Comparison of ENCODE assay signal across 8 mouse cellular contexts in genomic region chr16:26105115-26105974, GRCm38 (mm10). TPM values are rescaled to one million over a fixed set of nuclear protein-coding genes. Genes with fewer than 3 reads are reported as not detected.
DNase-seq lines count a peak whose midpoint lies in the region; ATAC-seq and TF ChIP-seq lines count a peak whose summit lies in the region.

Gene P3h2, minus strand, starts transcription at chr16:26105784.

- no peak within 1 kb of the TSS for H3K27ac ChIP-seq in ES-E14 (ENCODE audit: insufficient read depth, low read depth, low read length, poor library complexity, severe bottlenecking)
- no peak within 1 kb of the TSS for H3K27ac ChIP-seq in cerebellum, adult 2 months (ENCODE audit: insufficient read depth, low read length)
- peak within 1 kb of the TSS; percentile 87 for H3K27ac ChIP-seq in layer of hippocampus, adult 2 months
- H3K27ac ChIP-seq in liver, postnatal 0 days (ENCODE audit: low read depth), result no peak within 1 kb of the TSS
- H3K27ac ChIP-seq in olfactory bulb, adult 2 months (ENCODE audit: insufficient read depth, low read depth, low read length), result peak within 1 kb of the TSS; percentile 4

- TF ChIP-seq EP300 in liver, postnatal 0 days (IDR thresholded peaks at IDR 0.05; ENCODE audit: low read depth), result no peak

- H3K36me3 ChIP-seq in ES-E14 (ENCODE audit: control insufficient read depth, insufficient read depth, low read length, poor library complexity, severe bottlenecking), result no peaks in the 10 kb centered on the region
- no peaks in the 10 kb centered on the region for H3K36me3 ChIP-seq in liver, postnatal 0 days (replicated peaks; ENCODE audit: insufficient read depth, low read length)

- under 1% methylated on average over 97 of the region's 101 CpGs for WGBS in cerebellum, adult 2 months
- under 1% methylated on average over 87 of the region's 101 CpGs for WGBS in liver, postnatal 0 days (ENCODE audit: insufficient replicate concordance)
- 1% methylated on average over 93 of the region's 101 CpGs for WGBS in olfactory bulb, adult 2 months

- H3K9me3 ChIP-seq in ES-E14 (ENCODE audit: control insufficient read depth, insufficient read depth, low read depth, low read length), result no peaks in the 10 kb centered on the region
- H3K9me3 ChIP-seq in liver, postnatal 0 days (ENCODE audit: low read length), result no peaks in the 10 kb centered on the region

- peak within 1 kb of the TSS; percentile 71 for H3K4me2 ChIP-seq in liver, postnatal 0 days (ENCODE audit: low read depth, low read length)

- ATAC-seq in liver, postnatal 0 days, result peak; percentile 83

- in situ Hi-C loops in ES-E14 (cut with MboI; ENCODE audit: low sequenced_read_pairs in 2 of 2, unreplicated experiment in 2 of 2), result no loop called here

- no peaks in the 10 kb centered on the region for H3K27me3 ChIP-seq in cerebellum, adult 2 months (ENCODE audit: control insufficient read depth, insufficient read depth, low read length)
- H3K27me3 ChIP-seq in liver, postnatal 0 days (ENCODE audit: insufficient read depth, low read length), result peaks cover 16% of the 10 kb centered on the region

- H3K4me1 ChIP-seq in ES-E14 (ENCODE audit: control insufficient read depth in 2 of 2, insufficient read depth in 2 of 2, low read length in 2 of 2, poor library complexity in 1 of 2), result 0 out of 4 replicates have a peak, but pooled peaks cover 0 to 2% of the 10 kb centered on the region in 2 experiments
- H3K4me1 ChIP-seq in cerebellum, adult 2 months (ENCODE audit: control insufficient read depth, insufficient read depth, low read length), result no peaks in the 10 kb centered on the region
- H3K4me1 ChIP-seq in liver, postnatal 0 days (ENCODE audit: insufficient read depth), result 0 out of 2 replicates have a peak, but pooled peaks cover 4% of the 10 kb centered on the region
- H3K4me1 ChIP-seq in olfactory bulb, adult 2 months (ENCODE audit: control insufficient read depth, insufficient read depth, low read length), result no peaks in the 10 kb centered on the region

- H3K9ac ChIP-seq in ES-E14 (ENCODE audit: insufficient read depth, low read depth, low read length, poor library complexity, severe bottlenecking), result peak within 1 kb of the TSS; percentile 75
- peak within 1 kb of the TSS; percentile 1; the same call in 1 of the 2 replicates for H3K9ac ChIP-seq in liver, postnatal 0 days (replicated peaks)

- no peak for TF ChIP-seq POLR2A in cerebellum, adult 2 months (IDR thresholded peaks at IDR 0.05; ENCODE audit: borderline replicate concordance, insufficient read depth, low read length)
- TF ChIP-seq POLR2A in olfactory bulb, adult 2 months (IDR thresholded peaks at IDR 0.05; ENCODE audit: insufficient read depth, low read depth, low read length), result no peak

- peak; percentile 34 for DNase-seq in ES-E14 (ENCODE audit: low read depth, low spot score)
- DNase-seq in cerebellum, adult 2 months, result peak; percentile 23 to 35
- DNase-seq in forelimb bud, embryonic 11.5 days (ENCODE audit: low read depth, low spot score), result peak; percentile 72
- peak; percentile 64 to 76 for DNase-seq in heart, postnatal 36 days
- peak; percentile 39 to 51 for DNase-seq in layer of hippocampus, adult 2 months (ENCODE audit: low spot score in 2 of 2)
- DNase-seq in liver, postnatal 0 days, result peak; percentile 59
- peak; percentile 62 to 63 for DNase-seq in urinary bladder, postnatal 36 days (ENCODE audit: low spot score in 2 of 2)

- intact Hi-C loops in heart, postnatal 36 days (cut with DNase I), result loop anchor here (2.0 to 5.0 kb wide), 5 partner anchors 38 to 138 kb away; no protein-coding TSS in a partner anchor

- peak; percentile 9; the same call in 1 of the 2 replicates for TF ChIP-seq CTCF in cerebellum, adult 2 months (IDR thresholded peaks at IDR 0.05; ENCODE audit: borderline replicate concordance, insufficient read depth, low read depth, low read length)
- peak; percentile 54 for TF ChIP-seq CTCF in layer of hippocampus, adult 2 months (conservative IDR thresholded peaks at IDR 0.05)
- 0 out of 2 replicates have a peak, but pooled peaks have one; percentile 9 for TF ChIP-seq CTCF in liver, postnatal 0 days (IDR thresholded peaks at IDR 0.05; ENCODE audit: low read depth)
- no peak for TF ChIP-seq CTCF in olfactory bulb, adult 2 months (IDR thresholded peaks at IDR 0.05; ENCODE audit: insufficient read depth, low read depth, low read length)

- peak within 1 kb of the TSS; percentile 66 to 81 for H3K4me3 ChIP-seq in ES-E14 (ENCODE audit: insufficient read depth in 1 of 2, low read depth in 1 of 2, low read length in 2 of 2, poor library complexity in 1 of 2, severe bottlenecking in 1 of 2)
- peak within 1 kb of the TSS; percentile 40 for H3K4me3 ChIP-seq in cerebellum, adult 2 months (replicated peaks; ENCODE audit: insufficient read depth, low read depth, low read length)
- H3K4me3 ChIP-seq in layer of hippocampus, adult 2 months, result peak within 1 kb of the TSS; percentile 77
- H3K4me3 ChIP-seq in liver, postnatal 0 days (ENCODE audit: low read depth, low read length), result peak within 1 kb of the TSS; percentile 52
- H3K4me3 ChIP-seq in olfactory bulb, adult 2 months (ENCODE audit: insufficient read depth, low read depth, low read length), result peak within 1 kb of the TSS; percentile 69

TF ChIP-seq in ES-E14, 5 proteins besides CTCF, POLR2A, EP300 and RAD21:
- TF ChIP-seq CHD2 (IDR thresholded peaks at IDR 0.05; ENCODE audit: low read depth, low read length) (no peak), ZNF384 (IDR thresholded peaks at IDR 0.05; ENCODE audit: low read depth, low read length) (no peak), ZC3H11A (IDR thresholded peaks at IDR 0.05; ENCODE audit: borderline replicate concordance, low read depth, low read length) (no peak), MAFK (IDR thresholded peaks at IDR 0.05; ENCODE audit: insufficient read depth, low read depth, low read length) (no peak), HCFC1 (IDR thresholded peaks at IDR 0.05; ENCODE audit: borderline replicate concordance, insufficient read depth, low read length) (no peak)

RNA-seq across cellular contexts. Expression of gene P3h2, which starts in this region (rescaled TPM):
- 0.85 and 2.4 TPM in 2 replicates for total RNA-seq in ES-E14 (2012; rRNA removed)
- 0.97 and 1.2 TPM in 2 replicates for polyA plus RNA-seq in cerebellum, adult 2 months (2012; rRNA removed)
- 1 to 10 TPM; 3.3 to 4.3 TPM for total RNA-seq in heart, postnatal 36 days (2021)
- 1 to 10 TPM; 3.0 to 4.2 TPM for total RNA-seq in layer of hippocampus, adult 2 months (2021)
- 0.40 and 0.71 TPM in 2 replicates for polyA plus RNA-seq in liver, postnatal 0 days (2015; fragmentation: Nextera tagmentation; extraction: Ambion mirVana)
- polyA plus RNA-seq in olfactory bulb, adult 2 months (2012; ENCODE audit: insufficient read depth, insufficient read length, low replicate concordance, missing spikeins), result not detected in 2 replicates

Comparison
In these comparisons a context has a peak if more than half of its experiments do, and no peak if none do; other contexts are left out.
1. Peak in DNase-seq, ATAC-seq, H3K4me3 ChIP-seq, H3K9ac ChIP-seq and H3K4me2 ChIP-seq in liver, postnatal 0 days; RNA of the gene not detected or under 1 TPM.
2. H3K27ac ChIP-seq: peak in layer of hippocampus, adult 2 months (single experiment) and olfactory bulb, adult 2 months (single experiment); none in ES-E14 (single experiment), cerebellum, adult 2 months (single experiment) and liver, postnatal 0 days (single experiment).
3. Peak in every context shown above with its lines, with median percentiles within 50 percentile points of each other: DNase-seq and H3K4me3 ChIP-seq.